Mouse (Mus musculus): ENCODE measurements around the gene Olfr616. TPM values are rescaled to one million over a fixed set of nuclear protein-coding genes. Genes with fewer than 3 reads are reported as not detected.

Gene Olfr616
- polyA plus RNA-seq, 1 experiment from 2014 or later, result not detected

Small RNA genes within 50 kb of the gene (microRNA-seq; reads per million reads assigned to microRNA genes)
- gene Gm26506, result not detected

Other genes starting within 250 kb of the Olfr616 start
- not detected in 2 replicates for gene Olfr598, start 245.6 kb downstream of the Olfr616 start, polyA plus RNA-seq (2015; fragmentation: Nextera tagmentation; extraction: Ambion mirVana)
- gene Olfr599, start 233.2 kb downstream of the Olfr616 start, polyA plus RNA-seq (2015; fragmentation: Nextera tagmentation; extraction: Ambion mirVana), result not detected in 2 replicates
- gene Olfr600, start 219.5 kb downstream of the Olfr616 start, polyA plus RNA-seq (2015; fragmentation: Nextera tagmentation; extraction: Ambion mirVana), result not detected in 2 replicates
- not detected in 2 replicates for gene Olfr601, start 206.5 kb downstream of the Olfr616 start, polyA plus RNA-seq (2015; fragmentation: Nextera tagmentation; extraction: Ambion mirVana)
- not detected in 2 replicates for gene Olfr603, start 183.0 kb downstream of the Olfr616 start, polyA plus RNA-seq (2015; fragmentation: Nextera tagmentation; extraction: Ambion mirVana)
- gene Usp17lc, start 154.1 kb downstream of the Olfr616 start, polyA plus RNA-seq (2015; fragmentation: Nextera tagmentation; extraction: Ambion mirVana), result not detected in 2 replicates
- gene Olfr605, start 123.7 kb downstream of the Olfr616 start, polyA plus RNA-seq (2015; fragmentation: Nextera tagmentation; extraction: Ambion mirVana), result not detected in 2 replicates
- not detected in 2 replicates for gene Olfr606, start 120.1 kb downstream of the Olfr616 start, polyA plus RNA-seq (2015; fragmentation: Nextera tagmentation; extraction: Ambion mirVana)
- gene Olfr607, start 105.0 kb downstream of the Olfr616 start, polyA plus RNA-seq (2015; fragmentation: Nextera tagmentation; extraction: Ambion mirVana), result not detected in 2 replicates
- gene Olfr608, start 99.3 kb downstream of the Olfr616 start, polyA plus RNA-seq (2015; fragmentation: Nextera tagmentation; extraction: Ambion mirVana), result not detected in 2 replicates
- not detected in 2 replicates for gene Olfr609, start 71.1 kb downstream of the Olfr616 start, polyA plus RNA-seq (2015; fragmentation: Nextera tagmentation; extraction: Ambion mirVana)
- gene Olfr610, start 57.0 kb downstream of the Olfr616 start, polyA plus RNA-seq (2015; fragmentation: Nextera tagmentation; extraction: Ambion mirVana), result not detected in 2 replicates
- not detected in 2 replicates for gene Olfr611, start 48.3 kb downstream of the Olfr616 start, polyA plus RNA-seq (2015; fragmentation: Nextera tagmentation; extraction: Ambion mirVana)
- not detected in 2 replicates for gene Olfr612, start 26.4 kb downstream of the Olfr616 start, polyA plus RNA-seq (2015; fragmentation: Nextera tagmentation; extraction: Ambion mirVana)
- gene Olfr613, start 21.1 kb downstream of the Olfr616 start, polyA plus RNA-seq (2015; fragmentation: Nextera tagmentation; extraction: Ambion mirVana), result not detected in 2 replicates
- gene Olfr615, start 13.1 kb downstream of the Olfr616 start, polyA plus RNA-seq (2015; fragmentation: Nextera tagmentation; extraction: Ambion mirVana), result not detected in 2 replicates
- gene Olfr617, start 3.9 kb upstream of the Olfr616 start, polyA plus RNA-seq (2015; fragmentation: Nextera tagmentation; extraction: Ambion mirVana), result not detected in 2 replicates
- not detected in 2 replicates for gene Olfr618, start 21.0 kb upstream of the Olfr616 start, polyA plus RNA-seq (2015; fragmentation: Nextera tagmentation; extraction: Ambion mirVana)
- gene Olfr619, start 31.4 kb upstream of the Olfr616 start, polyA plus RNA-seq (2015; fragmentation: Nextera tagmentation; extraction: Ambion mirVana), result not detected in 2 replicates
- not detected in 2 replicates for gene Olfr620, start 43.4 kb upstream of the Olfr616 start, polyA plus RNA-seq (2015; fragmentation: Nextera tagmentation; extraction: Ambion mirVana)
- 0.18 and 0.22 TPM in 2 replicates for gene Olfr622, start 73.6 kb upstream of the Olfr616 start, polyA plus RNA-seq (2015; fragmentation: Nextera tagmentation; extraction: Ambion mirVana)
- not detected in 2 replicates for gene Olfr623, start 94.6 kb upstream of the Olfr616 start, polyA plus RNA-seq (2015; fragmentation: Nextera tagmentation; extraction: Ambion mirVana)
- 0.07 and 0.08 TPM in 2 replicates for gene Olfr624, start 102.0 kb upstream of the Olfr616 start, polyA plus RNA-seq (2015; fragmentation: Nextera tagmentation; extraction: Ambion mirVana)
- not detected in 2 replicates for gene Olfr625-ps1, start 113.6 kb upstream of the Olfr616 start, polyA plus RNA-seq (2015; fragmentation: Nextera tagmentation; extraction: Ambion mirVana)
- gene Olfr243, start 145.5 kb upstream of the Olfr616 start, polyA plus RNA-seq (2015; fragmentation: Nextera tagmentation; extraction: Ambion mirVana), result not detected in 2 replicates
- gene Olfr628, start 161.2 kb upstream of the Olfr616 start, polyA plus RNA-seq (2015; fragmentation: Nextera tagmentation; extraction: Ambion mirVana), result not detected in 2 replicates
- not detected in 2 replicates for gene Olfr629, start 175.8 kb upstream of the Olfr616 start, polyA plus RNA-seq (2015; fragmentation: Nextera tagmentation; extraction: Ambion mirVana)
- not detected in 2 replicates for gene Olfr630, start 188.2 kb upstream of the Olfr616 start, polyA plus RNA-seq (2015; fragmentation: Nextera tagmentation; extraction: Ambion mirVana)
- gene Olfr69, start 202.5 kb upstream of the Olfr616 start, polyA plus RNA-seq (2015; fragmentation: Nextera tagmentation; extraction: Ambion mirVana), result not detected in 2 replicates
- gene Olfr68, start 210.6 kb upstream of the Olfr616 start, polyA plus RNA-seq (2015; fragmentation: Nextera tagmentation; extraction: Ambion mirVana), result not detected in 2 replicates
- gene Olfr67, start 222.7 kb upstream of the Olfr616 start, polyA plus RNA-seq (2015; fragmentation: Nextera tagmentation; extraction: Ambion mirVana), result not detected in 2 replicates
- gene Hbb-bt, start 244.9 kb upstream of the Olfr616 start, polyA plus RNA-seq (2015; fragmentation: Nextera tagmentation; extraction: Ambion mirVana), result 1,311 and 2,074 TPM in 2 replicates